In the genomic region with DNA sequence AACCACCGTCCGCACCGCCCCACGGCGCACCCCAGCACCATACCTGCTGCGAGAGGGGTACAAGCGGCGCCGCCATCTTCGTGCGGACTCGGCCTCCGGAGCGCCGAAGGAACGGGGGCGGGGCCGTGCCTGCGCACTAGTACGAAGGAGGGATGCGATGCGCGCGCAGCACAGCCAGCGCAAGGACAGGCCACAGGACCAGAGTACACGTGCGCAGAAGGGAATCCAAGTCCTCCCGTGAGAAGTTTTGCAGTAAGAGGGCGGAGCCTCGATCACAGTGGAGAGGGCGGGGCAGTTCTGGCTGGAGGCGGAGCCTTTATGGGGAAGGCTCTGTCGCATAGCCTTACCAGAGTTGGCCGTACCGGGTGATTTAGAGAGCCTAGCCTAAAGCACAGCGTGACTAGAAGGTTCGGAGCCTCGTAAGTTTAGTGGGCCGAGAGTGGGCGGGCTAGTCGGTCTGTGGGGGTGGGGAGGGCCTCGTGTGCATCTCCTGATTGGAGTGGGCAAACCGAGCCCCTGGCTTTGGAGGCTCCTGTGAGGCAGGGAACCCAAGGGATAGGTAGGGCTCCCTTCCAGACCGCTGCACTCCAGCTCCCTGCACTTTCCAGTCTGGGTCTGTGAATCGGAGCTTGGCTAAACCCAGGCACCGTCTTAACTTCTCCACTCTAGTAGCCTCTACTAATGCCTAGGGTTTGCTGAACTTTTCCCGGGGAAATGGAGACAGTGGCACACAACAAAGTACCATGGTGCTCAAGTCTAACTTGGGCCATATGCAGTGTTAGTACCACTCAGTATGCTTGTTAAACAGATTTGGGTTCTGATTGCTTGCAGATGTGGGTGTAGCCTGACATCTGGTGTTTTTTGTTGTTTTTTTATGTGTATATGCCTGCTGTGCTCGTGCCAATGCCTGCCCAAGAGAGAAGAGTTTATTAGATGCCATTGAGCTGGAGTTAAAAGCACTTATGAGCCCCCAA, we compare ENCODE assay signal across 1 mouse cellular context.
TF ChIP-seq lines count a peak whose summit lies in the region.

Gene Eps15l1 (minus strand): TSS at position 99 of the 974 bp plus-strand sequence.

TF ChIP-seq in MEL, 35 proteins besides CTCF, POLR2A, EP300 and RAD21 (continued from another document):
- TF ChIP-seq SMC3 (IDR thresholded peaks at IDR 0.05; ENCODE audit: low read depth, low read length) (peak; percentile 27), CHD1 (IDR thresholded peaks at IDR 0.05; ENCODE audit: low read depth, low read length) (no peak), USF2 (IDR thresholded peaks at IDR 0.05; ENCODE audit: borderline replicate concordance in 1 of 2, insufficient read depth in 1 of 2, low read depth in 1 of 2, low read length in 2 of 2) (0 out of 4 replicates have a peak, but pooled peaks of 1 of the 2 experiments have one; percentile 17), RCOR1 (IDR thresholded peaks at IDR 0.05; ENCODE audit: low read depth, low read length) (no peak), TBP (IDR thresholded peaks at IDR 0.05; ENCODE audit: low read depth, low read length) (peak; percentile 67), MXI1 (IDR thresholded peaks at IDR 0.05; ENCODE audit: low read depth, low read length) (peak; percentile 97), E2F4 (IDR thresholded peaks at IDR 0.05; ENCODE audit: borderline replicate concordance, low read depth, low read length) (0 out of 2 replicates have a peak, but pooled peaks have one; percentile 18), ZMIZ1 (IDR thresholded peaks at IDR 0.05; ENCODE audit: low read depth, low read length) (peak; percentile 77), MAFK (IDR thresholded peaks at IDR 0.05; ENCODE audit: borderline replicate concordance, low read depth, low read length) (no peak), GABPA (IDR thresholded peaks at IDR 0.05; ENCODE audit: low read depth, low read length) (no peak), UBTF (IDR thresholded peaks at IDR 0.05; ENCODE audit: borderline replicate concordance, insufficient read depth, low read depth, low read length) (no peak), POLR2AphosphoS2 (IDR thresholded peaks at IDR 0.05; ENCODE audit: low read length) (peak; percentile 86), HCFC1 (IDR thresholded peaks at IDR 0.05; ENCODE audit: low read depth, low read length) (peak; percentile 81), BHLHE40 (IDR thresholded peaks at IDR 0.05; ENCODE audit: borderline replicate concordance, low read depth, low read length) (peak; percentile 91), ELF1 (IDR thresholded peaks at IDR 0.05; ENCODE audit: low read depth, low read length) (peak; percentile 44; the same call in 1 of the 2 replicates)
TF ChIP-seq in MEL: peak in this region for 17.
